Mouse (Mus musculus) midbrain, postnatal 0 days (tissue): ENCODE data around the gene Baz2a. TPM values are rescaled to one million over a fixed set of nuclear protein-coding genes. Genes with fewer than 3 reads are reported as not detected.
A peak's percentile ranks its signal among the peaks of the same experiment; 100 is the strongest.

Experiments used
- ATAC-seq: fragments of 200-750 bp; cut with Nextera tagmentation; 2 replicates; pipeline ENCODE4 v1.8.0; 2017; ENCODE audit warnings: moderate number of reproducible peaks, mild to moderate bottlenecking, moderate TSS enrichment, moderate library complexity; ENCODE audit not compliant: low FRiP score
- DNase-seq: peaks from one replicate; pipeline ENCODE4 v3.0.0-alpha.2; 2015; ENCODE audit warnings: low spot score
- H3K27ac ChIP-seq: fragments of 300-500 bp; sonication (generic); 2 replicates; pipeline ENCODE4 v1.5.1; 2014; ENCODE audit warnings: low read depth, mild to moderate bottlenecking, low read length, mixed read lengths
- H3K27me3 ChIP-seq: fragments of 300-500 bp; sonication (generic); 2 replicates; pipeline ENCODE4 v1.6.1; 2014; ENCODE audit warnings: low read length, control low read depth, mixed read lengths; ENCODE audit not compliant: insufficient read depth
- H3K36me3 ChIP-seq: fragments of 300-500 bp; sonication (generic); 2 replicates; pipeline ENCODE4 v1.6.1; 2014; ENCODE audit warnings: low read length, control low read depth, mixed read lengths; ENCODE audit not compliant: insufficient read depth
- H3K4me1 ChIP-seq: fragments of 300-500 bp; sonication (generic); 2 replicates; pipeline ENCODE4 v1.6.1; 2014; ENCODE audit warnings: mild to moderate bottlenecking, control low read depth, antibody characterized with exemption, low read length, mixed read lengths; ENCODE audit not compliant: insufficient read depth
- H3K4me2 ChIP-seq: fragments of 300-500 bp; sonication (generic); 2 replicates; pipeline ENCODE4 v1.6.1; 2014; ENCODE audit warnings: low read depth, mild to moderate bottlenecking, low read length, mixed read lengths; ENCODE audit not compliant: poor library complexity, severe bottlenecking
- H3K4me3 ChIP-seq: fragments of 300-500 bp; sonication (generic); 2 replicates; pipeline ENCODE4 v1.5.1; 2014; ENCODE audit warnings: low read depth, mild to moderate bottlenecking, low read length, moderate library complexity
- H3K9ac ChIP-seq: fragments of 300-500 bp; sonication (generic); replicated peaks from 2 replicates; pipeline ENCODE4 v1.6.1; 2014; ENCODE audit warnings: mild to moderate bottlenecking, low read length, moderate library complexity, mixed read lengths; ENCODE audit not compliant: poor library complexity, severe bottlenecking
- H3K9me3 ChIP-seq: fragments of 300-500 bp; sonication (generic); 2 replicates; pipeline ENCODE4 v1.6.1; 2016; ENCODE audit warnings: low read length, control low read depth
- CTCF ChIP-seq: IDR thresholded peaks from 2 replicates; pipeline ENCODE4 v1.5.1; 2016; ENCODE audit warnings: antibody characterized with exemption, mild to moderate bottlenecking
- WGBS: fragments of 180-500 bp; shearing (Covaris S2); extraction: QIAGEN DNeasy Blood & Tissue Kit; methylation state at CpG from one replicate; pipeline ENCODE4 v1.1.7; 2014; 5-methylcytosine and 5-hydroxymethylcytosine counted together
- polyA plus RNA-seq: library from polyadenylated mRNA; unstranded; fragments of >200 nt; fragmentation: Nextera tagmentation; extraction: Ambion mirVana; gene quantifications from 2 replicates; pipeline ENCODE4 v1.2.1, GENCODE M21; 2015
- total RNA-seq: library from RNA; depleted of rRNA; stranded (reverse); fragments of >200 nt; gene quantifications from 2 replicates; pipeline ENCODE4 v1.2.3, GENCODE M21; 2014

Baz2a gene
- total and polyA plus RNA-seq, 2 experiments from 2014 or later, result 9.3 to 14.0 TPM

DNA sequence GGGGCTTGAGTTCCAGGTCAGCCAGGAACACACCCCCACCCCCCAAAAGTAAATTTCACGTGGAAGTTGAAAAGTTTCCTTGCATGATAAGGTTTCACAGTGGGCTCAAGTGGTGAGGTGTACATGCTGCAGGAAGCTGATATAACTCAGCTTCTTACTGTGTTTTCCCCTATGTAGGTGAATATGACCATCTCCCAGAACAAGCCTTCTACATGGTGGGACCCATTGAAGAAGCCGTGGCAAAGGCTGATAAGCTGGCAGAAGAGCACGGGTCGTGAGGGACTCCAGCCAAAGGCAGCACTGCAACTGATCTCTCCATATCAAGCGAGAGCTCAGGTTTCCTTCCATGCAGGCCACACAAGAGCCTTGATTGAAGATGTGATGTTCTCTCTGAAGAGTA, 1.5 kb upstream of the Baz2a start:
- Histone ChIP-seq H3K27ac (no peak overlapping the region), H3K27me3 (no peaks in the 10 kb centered on the region), H3K9me3 (no peaks in the 10 kb centered on the region), H3K9ac (no peak overlapping the region), H3K36me3 (peaks cover 46% of the 10 kb centered on the region), H3K4me1 (peaks cover 22% of the 10 kb centered on the region), H3K4me2 (no peak overlapping the region), H3K4me3 (no peak overlapping the region)
- no peak for TF ChIP-seq CTCF
- ATAC-seq, result no peak
- WGBS, result 78% methylated on average over 5 of the region's 5 CpGs
- DNase-seq, result no peak

GRCm38 (mm10) chr10:128090651-128091563, 470 bp upstream of the Baz2a start:
- peaks cover 22% of the 10 kb centered on the region for H3K4me1 ChIP-seq
- no peak overlapping the region for H3K27ac ChIP-seq
- H3K27me3 ChIP-seq, result no peaks in the 10 kb centered on the region
- peak; percentile 80 for TF ChIP-seq CTCF
- ATAC-seq (peak; percentile 49), DNase-seq (peak; percentile 93)
- H3K4me3 ChIP-seq, result peak overlapping the region; percentile 83
- 8% methylated on average over 14 of the region's 14 CpGs for WGBS
- peak overlapping the region; percentile 95 for H3K4me2 ChIP-seq
- no peaks in the 10 kb centered on the region for H3K9me3 ChIP-seq
- H3K9ac ChIP-seq, result peak overlapping the region; percentile 80; the same call in 1 of the 2 replicates
- peaks cover 38% of the 10 kb centered on the region for H3K36me3 ChIP-seq

- Histone ChIP-seq H3K27ac (peak overlapping the region; percentile 80), H3K36me3 (peaks cover 25% of the 10 kb centered on the region), H3K4me2 (peak overlapping the region; percentile 95), H3K4me1 (peaks cover 22% of the 10 kb centered on the region), H3K27me3 (no peaks in the 10 kb centered on the region), H3K9ac (peak overlapping the region; percentile 80), H3K4me3 (peak overlapping the region; percentile 83), H3K9me3 (no peaks in the 10 kb centered on the region)
- peak; percentile 76 for DNase-seq
- peak; percentile 62 for TF ChIP-seq CTCF
- ATAC-seq, result peak; percentile 59
- under 1% methylated on average over 64 of the region's 88 CpGs for WGBS
Measured at GRCm38 (mm10) chr10:128092506-128093495, 1.4 kb downstream of the Baz2a start.

DNA sequence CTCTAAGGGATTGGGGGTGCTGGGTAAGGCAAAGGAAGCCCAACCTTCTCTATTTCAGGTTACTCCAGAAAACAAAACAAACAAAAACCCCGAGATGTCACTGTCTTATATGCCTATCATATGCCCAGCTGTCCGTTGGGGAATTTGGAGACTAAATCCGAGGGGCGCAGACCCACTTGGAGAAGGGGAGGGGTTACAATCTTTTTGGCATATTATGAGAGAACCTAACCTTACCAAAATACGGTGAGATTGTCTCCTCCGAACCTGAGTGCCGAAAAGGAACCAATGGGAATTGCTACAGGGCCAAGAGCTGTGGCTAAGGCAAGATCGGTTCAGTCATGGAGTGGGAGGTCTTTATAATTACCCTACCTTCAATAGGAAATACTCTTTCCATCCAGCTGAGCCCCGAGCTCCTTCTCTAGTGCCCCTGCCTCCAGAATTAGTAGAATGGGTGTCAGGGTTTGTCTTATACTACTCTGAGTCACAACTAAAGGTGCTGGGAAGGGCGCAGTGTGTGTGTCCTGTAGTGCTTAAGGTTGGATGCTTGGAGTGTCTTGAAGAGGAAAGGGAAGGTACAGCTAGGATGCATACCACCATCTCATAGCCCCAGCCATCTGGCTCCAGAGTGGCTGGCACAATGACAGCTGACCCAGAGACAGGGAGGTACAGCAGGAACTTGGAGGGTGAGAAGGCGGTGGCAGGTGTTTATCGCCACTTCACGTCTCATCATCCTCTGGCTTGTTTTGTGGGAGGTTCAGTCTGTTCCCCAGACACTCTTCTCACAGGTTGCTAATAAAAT, 2.3 kb downstream of the Baz2a start:
- H3K4me2 ChIP-seq, result peak overlapping the region; percentile 95
- WGBS, result 27% methylated on average over 13 of the region's 13 CpGs
- no peak for TF ChIP-seq CTCF
- H3K27ac ChIP-seq, result peak overlapping the region; percentile 80
- ATAC-seq, result no peak
- H3K27me3 ChIP-seq, result no peaks in the 10 kb centered on the region
- no peaks in the 10 kb centered on the region for H3K9me3 ChIP-seq
- peak; percentile 28 for DNase-seq
- H3K9ac ChIP-seq, result peak overlapping the region; percentile 80
- H3K4me3 ChIP-seq, result peak overlapping the region; percentile 83
- H3K36me3 ChIP-seq, result peaks cover 16% of the 10 kb centered on the region
- H3K4me1 ChIP-seq, result peaks cover 22% of the 10 kb centered on the region

GRCm38 (mm10) chr10:128094340-128094968, 3.1 kb downstream of the Baz2a start:
- no peak for TF ChIP-seq CTCF
- Histone ChIP-seq H3K9me3 (no peaks in the 10 kb centered on the region), H3K4me1 (peaks cover 22% of the 10 kb centered on the region), H3K4me2 (peak overlapping the region; percentile 36), H3K27ac (no peak overlapping the region), H3K9ac (0 out of 2 replicates have a peak overlapping the region, but pooled peaks have one; percentile 33), H3K27me3 (no peaks in the 10 kb centered on the region), H3K4me3 (peak overlapping the region; percentile 17; the same call in 1 of the 2 replicates), H3K36me3 (peaks cover 8% of the 10 kb centered on the region; the same call in 1 of the 2 replicates)
- ATAC-seq (no peak), DNase-seq (peak; percentile 74)
- 13% methylated on average over 19 of the region's 19 CpGs for WGBS
